Mouse (Mus musculus) kidney, adult 2 months (tissue): ENCODE results near the gene Gfap.

ENCODE experiments used
- CTCF ChIP-seq: fragments of 200-500 bp; conservative IDR thresholded peaks from 2 replicates; pipeline ENCODE4 v1.5.1; 2011; ENCODE audit warnings: low read depth, mild to moderate bottlenecking, control low read depth, low read length, moderate library complexity, mixed read lengths; ENCODE audit not compliant: insufficient read depth, insufficient read length
- POLR2A ChIP-seq: fragments of 200-500 bp; IDR thresholded peaks from one replicate; pipeline ENCODE4 v1.6.1; 2011; ENCODE audit warnings: low read depth, low read length, control low read depth

DNA sequence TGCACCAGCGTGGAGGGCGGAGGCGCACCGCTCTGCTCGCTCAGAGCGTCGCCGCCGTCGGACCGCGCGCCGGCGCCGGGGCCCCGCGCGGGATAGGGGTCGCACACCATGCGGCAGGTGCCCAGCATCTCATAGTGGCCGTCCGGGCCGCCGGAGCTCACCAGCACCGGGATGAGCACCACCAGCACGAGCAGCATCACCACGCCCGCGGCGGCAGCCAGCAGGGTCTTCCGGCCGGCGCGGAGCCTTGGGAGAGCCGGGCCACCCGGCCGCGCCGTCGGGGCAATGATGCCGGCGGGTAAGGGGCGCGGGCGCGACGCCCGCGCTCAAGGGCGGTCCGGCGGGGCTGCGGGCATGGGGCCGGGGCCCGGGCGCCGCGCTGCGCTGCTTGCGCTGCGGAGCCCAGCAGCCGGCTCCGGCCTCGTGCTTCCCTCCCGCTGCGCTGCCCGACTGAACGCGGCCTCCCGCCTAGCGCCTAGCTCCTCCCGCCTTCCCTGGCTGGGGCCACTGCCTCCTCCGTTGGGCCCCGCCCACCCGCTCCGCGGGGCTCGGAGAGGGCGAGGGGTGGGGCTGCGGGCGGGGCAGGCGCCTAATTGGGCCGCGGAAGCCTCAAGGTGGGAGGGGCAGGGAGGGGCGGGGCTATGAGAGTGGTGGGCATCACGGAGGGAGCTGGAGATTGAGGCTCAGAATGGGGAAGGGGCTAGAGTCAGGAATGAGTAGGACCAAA is 45.7 kb upstream of the Gfap start, which contains the start of gene C1ql1:
- TF ChIP-seq CTCF (no peak), POLR2A (no peak)
